Mouse (Mus musculus) intestine, embryonic 16.5 days (tissue): Measurements from ENCODE around the gene Polg. TPM values are rescaled to one million over a fixed set of nuclear protein-coding genes. Genes with fewer than 3 reads are reported as not detected.

Experiments used
- ATAC-seq: fragments of 200-750 bp; cut with Nextera tagmentation; 2 replicates; pipeline ENCODE4 v1.8.0; 2017; ENCODE audit warnings: moderate TSS enrichment, moderate library complexity
- H3K27ac ChIP-seq: fragments of 300-500 bp; sonication (generic); 2 replicates; pipeline ENCODE4 v1.5.1; 2014; ENCODE audit warnings: mild to moderate bottlenecking, low read length
- H3K27me3 ChIP-seq: fragments of 300-500 bp; sonication (generic); replicated peaks from 2 replicates; pipeline ENCODE4 v1.6.1; 2014; ENCODE audit warnings: low read length, control low read depth, mixed read lengths; ENCODE audit not compliant: control insufficient read depth, insufficient read depth
- H3K36me3 ChIP-seq: fragments of 300-500 bp; sonication (generic); 2 replicates; pipeline ENCODE4 v1.6.1; 2014; ENCODE audit warnings: low read length, control low read depth; ENCODE audit not compliant: control insufficient read depth, insufficient read depth
- H3K4me1 ChIP-seq: fragments of 300-500 bp; sonication (generic); 2 replicates; pipeline ENCODE4 v1.6.1; 2014; ENCODE audit warnings: low read length, control low read depth, mixed read lengths; ENCODE audit not compliant: control insufficient read depth, insufficient read depth
- H3K4me2 ChIP-seq: fragments of 300-500 bp; sonication (generic); 2 replicates; pipeline ENCODE4 v1.6.1; 2014; ENCODE audit warnings: low read depth, low read length, control low read depth
- H3K4me3 ChIP-seq: fragments of 300-500 bp; sonication (generic); 2 replicates; pipeline ENCODE4 v1.5.1; 2014; ENCODE audit warnings: mild to moderate bottlenecking, low read length
- H3K9ac ChIP-seq: fragments of 300-500 bp; sonication (generic); 2 replicates; pipeline ENCODE4 v1.6.1; 2014; ENCODE audit warnings: low read depth, low read length
- H3K9me3 ChIP-seq: fragments of 300-500 bp; sonication (generic); 2 replicates; pipeline ENCODE4 v1.6.1; 2016; ENCODE audit warnings: low read length, control low read depth; ENCODE audit not compliant: control insufficient read depth
- WGBS: fragments of 180-500 bp; shearing (Covaris S2); extraction: QIAGEN DNeasy Blood & Tissue Kit; methylation state at CpG from one replicate; pipeline ENCODE4 v1.1.7; 2014; 5-methylcytosine and 5-hydroxymethylcytosine counted together
- polyA plus RNA-seq: library from polyadenylated mRNA; unstranded; fragments of >200 nt; fragmentation: Nextera tagmentation; extraction: Ambion mirVana; gene quantifications from 2 replicates; pipeline ENCODE4 v1.2.1, GENCODE M21; 2015

The Polg gene
- polyA plus RNA-seq, 1 experiment from 2014 or later: 39.1 TPM

DNA sequence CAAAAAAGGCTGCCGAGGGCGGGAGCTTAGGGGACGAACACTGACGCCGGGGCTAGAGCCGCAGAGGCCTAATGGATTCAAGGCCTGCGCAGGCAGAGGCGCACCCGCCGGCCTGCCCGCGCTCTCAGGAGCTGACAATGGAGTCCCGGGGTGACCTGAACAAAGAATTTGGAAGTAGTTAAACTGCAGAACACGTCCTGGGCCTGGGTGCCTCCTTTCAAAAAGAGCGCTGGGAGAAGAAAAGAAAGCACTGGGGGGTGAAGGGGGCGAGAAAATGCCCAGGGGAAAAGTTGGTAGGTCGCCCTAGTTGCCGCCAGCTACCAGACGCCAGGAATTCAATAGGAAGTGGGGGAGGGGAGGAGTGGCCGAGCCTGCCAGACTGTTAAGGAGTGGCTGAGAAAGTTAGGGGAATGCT lies 31.5 kb upstream of the Polg start:
- Histone ChIP-seq H3K36me3 (no peaks in the 10 kb centered on the region), H3K4me2 (no peak overlapping the region), H3K9me3 (no peaks in the 10 kb centered on the region), H3K27me3 (peaks cover 74% of the 10 kb centered on the region), H3K4me3 (no peak overlapping the region), H3K9ac (no peak overlapping the region), H3K27ac (no peak overlapping the region), H3K4me1 (peaks cover 6% of the 10 kb centered on the region)
- ATAC-seq: no peak
- WGBS: 6% methylated on average over 20 of the region's 20 CpGs

DNA sequence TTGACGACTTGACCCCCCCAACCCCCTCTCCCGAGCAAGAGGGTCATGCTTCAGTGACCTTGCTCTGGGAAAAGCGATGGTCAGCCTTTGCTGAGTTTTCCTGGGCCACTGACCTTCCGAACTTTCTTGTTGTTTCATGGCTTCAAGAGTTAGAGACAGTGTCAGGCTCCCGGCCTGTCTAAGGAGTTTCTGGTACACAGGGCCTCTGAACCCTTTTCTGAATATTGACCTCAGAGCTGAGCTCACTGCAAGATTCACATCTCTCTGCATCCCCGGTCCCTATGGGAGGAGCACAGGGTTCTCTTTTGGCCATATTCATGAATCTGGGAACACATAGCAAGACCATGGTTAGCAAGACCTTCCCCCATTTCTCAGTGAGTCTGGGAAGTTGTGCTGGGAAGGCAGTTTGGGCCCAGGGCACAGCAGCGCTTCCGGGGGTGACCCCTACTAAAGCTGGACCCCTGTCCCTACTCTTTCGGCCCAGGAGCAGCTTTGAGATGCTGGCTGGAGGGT lies 30.7 kb upstream of the Polg start:
- H3K4me2 ChIP-seq: no peak overlapping the region
- no peak overlapping the region for H3K9ac ChIP-seq
- H3K9me3 ChIP-seq: no peaks in the 10 kb centered on the region
- 9% methylated on average over 9 of the region's 9 CpGs for WGBS
- no peaks in the 10 kb centered on the region for H3K36me3 ChIP-seq
- no peak overlapping the region for H3K4me3 ChIP-seq
- H3K4me1 ChIP-seq: peaks cover 6% of the 10 kb centered on the region
- no peak overlapping the region for H3K27ac ChIP-seq
- no peak for ATAC-seq
- H3K27me3 ChIP-seq: peaks cover 66% of the 10 kb centered on the region

DNA sequence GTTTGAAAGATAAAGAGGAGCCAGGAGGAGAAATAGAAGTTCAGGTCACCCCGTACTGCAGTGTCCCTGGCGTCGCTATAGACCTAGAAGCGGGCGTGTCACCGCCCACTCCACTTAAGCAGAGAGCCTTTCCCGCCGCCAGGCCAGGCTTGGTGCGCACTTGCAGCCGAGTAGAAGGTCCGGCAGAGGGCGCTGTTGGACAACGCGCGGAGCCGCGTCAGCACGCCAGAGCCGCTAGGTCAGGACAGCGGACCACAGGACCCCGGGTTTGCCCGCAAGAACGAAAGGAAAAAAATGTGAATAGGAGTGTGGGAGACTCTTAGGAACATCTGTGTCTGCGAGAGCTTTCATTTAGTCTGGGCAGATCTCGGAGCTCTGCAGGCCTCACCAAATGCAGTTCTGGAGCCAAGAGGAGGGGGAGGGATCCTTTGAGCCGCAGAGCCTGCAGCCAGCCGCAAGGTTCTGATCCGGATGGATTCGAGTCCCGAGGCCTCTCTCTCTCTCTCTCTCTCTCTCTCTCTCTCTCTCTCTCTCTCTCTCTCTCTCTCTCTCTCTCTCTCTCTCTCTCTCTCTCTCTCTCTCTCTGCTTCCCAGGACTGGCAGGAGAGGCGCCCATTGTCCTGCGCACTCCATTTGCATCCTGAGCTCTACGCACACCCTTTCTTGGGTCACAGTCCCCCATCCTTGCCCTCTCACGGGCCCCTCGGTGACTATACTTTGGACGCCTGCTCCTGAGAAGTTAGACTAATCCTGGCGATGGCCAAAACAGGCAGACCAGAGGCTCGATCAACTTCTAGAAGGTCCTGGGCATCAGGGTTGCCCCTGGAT lies 30.0 kb upstream of the Polg start:
- peaks cover 6% of the 10 kb centered on the region for H3K4me1 ChIP-seq
- H3K27ac ChIP-seq: no peak overlapping the region
- no peak overlapping the region for H3K9ac ChIP-seq
- H3K4me3 ChIP-seq: peak overlapping the region; percentile 31
- ATAC-seq: peak; percentile 82; the same call in 1 of the 2 replicates
- peak overlapping the region; percentile 58 for H3K4me2 ChIP-seq
- WGBS: 1% methylated on average over 38 of the region's 38 CpGs
- H3K27me3 ChIP-seq: peaks cover 59% of the 10 kb centered on the region
- no peaks in the 10 kb centered on the region for H3K9me3 ChIP-seq
- no peaks in the 10 kb centered on the region for H3K36me3 ChIP-seq

GRCm38 (mm10) chr7:79493915-79494314 lies 27.8 kb upstream of the Polg start:
- Histone ChIP-seq H3K9me3 (no peaks in the 10 kb centered on the region), H3K4me1 (0 out of 2 replicates have a peak, but pooled peaks cover 3% of the 10 kb centered on the region), H3K4me2 (no peak overlapping the region), H3K27me3 (peaks cover 36% of the 10 kb centered on the region), H3K9ac (no peak overlapping the region), H3K27ac (no peak overlapping the region), H3K36me3 (no peaks in the 10 kb centered on the region), H3K4me3 (no peak overlapping the region)
- no peak for ATAC-seq
- WGBS: 11% methylated on average over 8 of the region's 8 CpGs

DNA sequence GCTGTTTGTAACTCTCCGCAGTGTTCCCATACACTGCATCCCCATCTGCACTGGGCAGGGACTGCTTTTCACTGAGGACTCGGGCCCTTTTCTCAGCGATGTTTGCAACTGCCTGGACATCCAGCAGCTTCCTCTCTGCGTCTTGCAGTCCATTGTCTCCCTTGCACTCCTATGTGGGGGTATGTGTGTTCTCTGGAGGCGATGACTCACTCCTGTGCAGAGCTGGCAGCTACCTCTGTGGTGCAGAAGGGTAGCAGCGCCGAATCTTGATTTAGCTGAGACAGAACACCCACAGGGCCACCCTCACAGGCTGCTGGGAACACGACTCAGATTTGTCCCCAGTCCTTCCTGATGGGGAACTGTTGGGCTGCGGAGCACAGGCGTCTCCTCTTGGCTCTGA lies 20.4 kb upstream of the Polg start:
- no peak overlapping the region for H3K4me3 ChIP-seq
- no peak for ATAC-seq
- no peaks in the 10 kb centered on the region for H3K9me3 ChIP-seq
- no peak overlapping the region for H3K27ac ChIP-seq
- 57% methylated on average over 10 of the region's 10 CpGs for WGBS
- H3K27me3 ChIP-seq: 0 out of 2 replicates have a peak, but pooled peaks cover 2% of the 10 kb centered on the region
- H3K9ac ChIP-seq: no peak overlapping the region
- H3K4me2 ChIP-seq: no peak overlapping the region
- no peaks in the 10 kb centered on the region for H3K4me1 ChIP-seq
- no peaks in the 10 kb centered on the region for H3K36me3 ChIP-seq

DNA sequence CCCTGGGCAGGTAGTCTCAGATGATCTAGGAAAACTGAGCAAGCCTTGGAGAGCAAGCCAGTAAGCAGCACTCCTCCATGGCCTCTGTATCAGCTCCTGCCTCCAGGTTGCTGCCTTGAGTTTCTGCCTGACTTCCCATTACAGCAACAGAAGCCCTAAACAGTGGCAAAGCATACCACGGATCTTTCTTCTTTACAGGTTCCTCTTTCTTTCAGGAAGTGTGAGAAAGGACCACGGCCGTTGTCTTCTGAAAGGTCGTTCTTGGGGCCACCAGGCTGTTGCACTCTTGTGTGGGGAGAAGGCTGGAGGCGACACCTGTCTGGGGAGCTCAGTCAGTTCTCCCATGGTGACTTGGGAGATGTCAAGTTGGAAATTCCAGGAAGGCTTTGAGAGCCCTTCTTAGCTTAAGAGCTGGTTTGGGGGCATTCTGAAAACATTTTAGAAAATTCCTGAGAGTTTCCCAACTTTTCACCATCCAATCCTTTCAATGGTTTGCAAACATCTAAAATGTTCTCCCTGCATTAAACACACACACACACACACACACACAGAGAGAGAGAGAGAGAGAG lies 8.8 kb upstream of the Polg start:
- H3K27ac ChIP-seq: no peak overlapping the region
- WGBS: 81% methylated on average over 5 of the region's 5 CpGs
- 0 out of 2 replicates have a peak, but pooled peaks cover 2% of the 10 kb centered on the region for H3K9me3 ChIP-seq
- no peaks in the 10 kb centered on the region for H3K4me1 ChIP-seq
- H3K4me3 ChIP-seq: no peak overlapping the region
- ATAC-seq: no peak
- H3K4me2 ChIP-seq: no peak overlapping the region
- no peak overlapping the region for H3K9ac ChIP-seq
- no peaks in the 10 kb centered on the region for H3K27me3 ChIP-seq
- H3K36me3 ChIP-seq: no peaks in the 10 kb centered on the region

GRCm38 (mm10) chr7:79473496-79474194 lies 7.5 kb upstream of the Polg start:
- Histone ChIP-seq H3K4me3 (no peak overlapping the region), H3K27me3 (no peaks in the 10 kb centered on the region), H3K9ac (no peak overlapping the region), H3K4me2 (no peak overlapping the region), H3K36me3 (no peaks in the 10 kb centered on the region), H3K9me3 (0 out of 2 replicates have a peak, but pooled peaks cover 2% of the 10 kb centered on the region), H3K4me1 (no peaks in the 10 kb centered on the region), H3K27ac (no peak overlapping the region)
- no peak for ATAC-seq
- 80% methylated on average over 9 of the region's 9 CpGs for WGBS

GRCm38 (mm10) chr7:79472792-79473191 lies 6.6 kb upstream of the Polg start:
- ATAC-seq: no peak
- Histone ChIP-seq H3K9me3 (0 out of 2 replicates have a peak, but pooled peaks cover 2% of the 10 kb centered on the region), H3K27ac (no peak overlapping the region), H3K9ac (no peak overlapping the region), H3K4me2 (no peak overlapping the region), H3K4me1 (no peaks in the 10 kb centered on the region), H3K4me3 (no peak overlapping the region), H3K27me3 (no peaks in the 10 kb centered on the region), H3K36me3 (no peaks in the 10 kb centered on the region)
- 68% methylated on average over 2 of the region's 2 CpGs for WGBS

DNA sequence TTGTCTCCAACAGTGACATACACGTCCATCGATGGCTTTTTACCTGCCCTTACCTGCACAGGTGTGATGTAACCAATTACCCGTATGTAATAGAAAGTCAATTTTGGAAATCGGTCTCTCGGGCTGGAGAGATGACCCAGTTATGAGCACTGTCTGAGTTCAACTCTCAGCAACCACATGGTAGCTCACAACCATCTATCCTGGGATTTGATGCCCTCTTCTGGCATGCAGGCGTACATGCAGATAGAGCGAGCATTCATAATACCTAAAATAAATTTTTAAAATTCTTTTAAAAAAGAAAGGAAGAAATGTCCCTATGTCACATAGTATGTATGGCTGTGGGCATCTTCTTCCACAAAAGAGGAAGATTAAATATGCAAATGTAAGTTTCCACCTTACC lies 5.3 kb upstream of the Polg start:
- H3K4me3 ChIP-seq: no peak overlapping the region
- H3K36me3 ChIP-seq: no peaks in the 10 kb centered on the region
- ATAC-seq: no peak
- H3K9ac ChIP-seq: no peak overlapping the region
- no peaks in the 10 kb centered on the region for H3K4me1 ChIP-seq
- WGBS: 65% methylated on average over 7 of the region's 7 CpGs
- H3K9me3 ChIP-seq: 0 out of 2 replicates have a peak, but pooled peaks cover 2% of the 10 kb centered on the region
- H3K4me2 ChIP-seq: no peak overlapping the region
- no peaks in the 10 kb centered on the region for H3K27me3 ChIP-seq
- no peak overlapping the region for H3K27ac ChIP-seq
